Mouse (Mus musculus) urinary bladder, postnatal 10 days (tissue): ENCODE data around the gene Map3k3.
A peak's percentile ranks its signal among the peaks of the same experiment; 100 is the strongest.
"Not testable (repeated sequence)": the region's sequence is repeated elsewhere in the genome, so short reads cannot be mapped to it uniquely, and the experiment has no call there.

Experiments used
- DNase-seq: peaks from one replicate; pipeline ENCODE4 v3.0.0; 2022; ENCODE audit warnings: low spot score

The Map3k3 gene

DNA sequence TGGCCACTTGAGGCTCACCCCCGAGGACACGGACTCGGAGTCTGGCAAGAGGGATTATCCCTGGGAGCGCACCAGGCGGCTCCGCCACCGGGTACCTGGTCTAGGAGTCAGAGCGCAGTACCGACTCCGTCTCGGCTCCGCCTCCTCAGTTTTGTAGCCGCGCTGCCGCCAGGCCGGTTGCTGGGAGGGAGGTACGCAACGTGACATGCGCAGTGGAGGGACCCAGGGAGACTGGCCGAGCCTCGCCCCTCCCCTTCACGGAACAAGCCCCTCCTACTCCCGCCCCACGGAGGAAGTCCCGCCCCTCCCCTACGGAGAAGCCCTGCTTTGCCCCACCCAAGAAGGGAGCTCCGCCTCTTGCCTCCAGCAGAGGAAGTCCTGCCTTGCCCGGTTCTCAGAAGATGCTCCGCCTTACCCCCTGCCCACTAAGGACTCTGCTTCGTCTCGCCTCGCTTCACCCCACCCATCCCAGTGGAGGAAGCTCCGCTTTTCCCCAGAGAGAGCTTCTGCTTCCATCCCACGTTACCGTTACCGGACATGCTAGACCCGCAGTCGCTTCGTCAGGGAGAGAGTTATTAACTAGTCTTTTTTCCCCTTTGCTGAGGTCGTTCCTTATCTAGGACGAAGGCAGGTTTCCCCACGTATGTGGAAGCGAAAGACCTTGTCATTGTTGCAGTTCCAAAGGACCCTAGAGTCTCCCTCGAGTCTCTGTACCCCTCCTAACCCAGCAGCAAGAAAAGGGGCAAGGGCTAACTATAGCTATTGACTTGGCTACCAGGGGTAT, 109.2 kb downstream of the Map3k3 start:
- peak; percentile 91 for DNase-seq

- DNase-seq = no peak
These were observed 109.7 kb downstream of the Map3k3 start for GRCm38 (mm10) chr11:106194155-106194541.

DNA sequence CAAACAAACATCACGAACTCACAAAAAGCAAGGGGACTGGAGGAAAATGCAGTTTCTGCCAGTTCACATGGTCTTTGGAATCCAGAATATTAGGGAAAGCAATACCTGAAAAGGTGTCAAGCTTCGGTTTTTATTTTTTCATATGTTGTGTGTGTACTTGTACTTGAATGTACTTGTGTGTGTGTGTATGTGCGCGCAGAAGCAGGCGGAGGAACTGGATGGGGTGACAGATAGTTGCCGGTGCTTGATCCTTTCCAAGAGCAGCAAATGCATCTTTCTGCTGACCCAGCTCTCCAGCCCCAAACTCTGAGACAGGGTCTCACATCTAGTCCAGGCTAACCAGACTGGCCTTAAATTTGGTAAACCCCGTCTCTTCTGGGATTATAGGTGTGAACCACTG, 110.5 kb downstream of the Map3k3 start:
- DNase-seq = no peak

DNA sequence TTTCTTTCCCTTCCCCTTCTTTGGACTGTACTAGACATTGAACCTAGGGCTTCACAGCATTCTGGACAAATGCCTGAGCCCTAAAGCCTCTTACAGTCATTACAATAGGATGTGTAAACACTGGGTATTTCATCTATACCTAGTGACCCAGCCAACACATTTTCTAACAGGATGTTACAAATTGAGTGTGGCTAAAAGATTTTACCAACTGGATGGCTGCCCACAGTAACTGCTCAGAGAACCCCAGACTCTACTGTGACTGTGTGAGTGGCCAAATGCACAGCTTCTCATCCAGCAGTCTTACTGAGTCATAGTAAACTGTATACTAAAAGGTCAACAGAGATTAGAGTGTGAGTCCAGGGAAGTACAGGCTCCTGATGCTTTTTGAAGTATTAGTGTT, 110.9 kb downstream of the Map3k3 start:
- no peak for DNase-seq

DNA sequence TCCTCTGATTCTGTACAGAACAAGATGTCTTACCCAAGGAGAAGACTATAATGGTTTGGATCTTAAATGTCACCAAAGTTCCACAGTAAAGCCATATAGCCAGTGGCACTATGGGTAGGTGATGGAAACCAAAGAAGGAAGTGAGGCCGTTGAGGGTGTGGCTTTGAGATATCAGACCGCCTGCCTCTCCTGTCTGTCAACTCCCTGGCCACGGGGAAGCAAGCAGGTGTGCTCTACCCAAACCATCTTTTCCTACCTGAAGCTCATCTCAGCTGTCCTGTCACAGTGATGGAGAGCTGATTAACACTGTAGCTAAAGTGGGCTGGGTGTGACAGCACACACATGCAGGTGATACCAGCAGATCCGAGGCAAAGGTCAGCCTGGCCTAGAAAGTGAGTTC, 113.9 kb downstream of the Map3k3 start:
- no peak for DNase-seq

DNA sequence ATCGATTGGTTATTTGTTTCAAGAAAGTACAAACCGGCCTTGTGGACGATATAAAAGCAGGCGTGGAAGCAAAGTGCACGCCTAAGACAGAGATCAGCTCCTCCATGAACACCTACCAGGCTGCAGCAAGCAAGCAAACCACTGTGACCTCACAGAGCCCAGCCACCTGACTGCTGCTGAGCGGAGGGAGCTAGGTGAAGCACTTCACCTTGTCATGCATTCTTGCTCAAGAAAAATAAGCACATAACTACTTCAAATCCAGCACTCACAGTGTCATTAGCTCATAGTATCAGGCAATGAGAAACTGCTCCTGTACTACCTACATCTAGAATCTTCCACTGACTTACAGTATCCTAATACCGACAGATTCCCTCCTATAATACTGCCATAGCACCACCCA, 115.6 kb downstream of the Map3k3 start:
- not testable (repeated sequence) for DNase-seq

- no peak for DNase-seq
These were observed 116.3 kb downstream of the Map3k3 start for GRCm38 (mm10) chr11:106200756-106201155.

- DNase-seq = no peak
These were observed 117.1 kb downstream of the Map3k3 start for GRCm38 (mm10) chr11:106201337-106202122.

GRCm38 (mm10) chr11:106202123-106202465, 117.7 kb downstream of the Map3k3 start, which contains the start of gene Strada:
TSS of gene Strada (minus strand) at chr11:106202168.
- no peak for DNase-seq
